Mouse (Mus musculus) B cell, adult 2 months (primary cell): ENCODE measurements around the gene Tas2r115.
"Not testable (repeated sequence)": the region's sequence is repeated elsewhere in the genome, so short reads cannot be mapped to it uniquely, and the experiment has no call there.

Experiments used
- DNase-seq, 2 experiments: peaks; one replicate each; pipeline ENCODE4 v3.0.0; 2022

Gene Tas2r115

DNA sequence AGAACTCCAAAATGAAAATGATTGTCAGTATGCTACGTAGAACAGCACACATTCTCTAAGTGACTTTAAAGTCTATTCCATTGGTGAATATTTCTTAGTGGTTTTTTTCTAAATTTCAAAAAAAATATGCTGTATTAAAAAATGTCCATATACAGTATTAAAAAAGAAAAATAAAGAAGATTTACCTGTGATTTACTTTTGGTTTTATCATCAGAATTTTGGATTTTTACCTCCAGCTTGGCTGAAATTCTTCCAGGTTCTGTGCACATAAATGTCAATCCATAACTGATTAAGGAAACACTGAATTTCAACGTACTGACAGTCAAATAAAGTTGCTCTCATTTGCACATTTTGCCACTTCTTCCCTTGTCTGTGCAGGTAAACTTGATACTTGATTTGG is at the start of gene Tas2r115:
Gene Tas2r115 (minus strand): TSS at position 101 of the 400 bp plus-strand sequence.
- no peak for DNase-seq

- no peak for DNase-seq
Observed at GRCm38 (mm10) chr6:132778062-132778461, 40.2 kb upstream of the Tas2r115 start, which contains the start of gene Tas2r136. Tas2r136 (minus strand) TSS chr6:132778162.

- DNase-seq: no peak
Observed at GRCm38 (mm10) chr6:132761831-132762230, 24.0 kb upstream of the Tas2r115 start, which contains the start of gene Tas2r102. Tas2r102 (plus strand) TSS chr6:132762131.

GRCm38 (mm10) chr6:132754430-132754829 is 16.6 kb upstream of the Tas2r115 start, which contains the start of gene Tas2r124:
Tas2r124 (plus strand) TSS chr6:132754730.
- no peak for DNase-seq

- DNase-seq: no peak
Observed at GRCm38 (mm10) chr6:132750206-132750605, 12.4 kb upstream of the Tas2r115 start.

- DNase-seq: no peak
Observed at GRCm38 (mm10) chr6:132711828-132712227, 26.0 kb downstream of the Tas2r115 start, which contains the start of gene Tas2r122. Tas2r122 (minus strand) TSS chr6:132711928.

GRCm38 (mm10) chr6:132700907-132701306 is 36.9 kb downstream of the Tas2r115 start, which contains the start of gene Tas2r121:
Tas2r121 (minus strand) TSS chr6:132701007.
- DNase-seq: no peak

DNA sequence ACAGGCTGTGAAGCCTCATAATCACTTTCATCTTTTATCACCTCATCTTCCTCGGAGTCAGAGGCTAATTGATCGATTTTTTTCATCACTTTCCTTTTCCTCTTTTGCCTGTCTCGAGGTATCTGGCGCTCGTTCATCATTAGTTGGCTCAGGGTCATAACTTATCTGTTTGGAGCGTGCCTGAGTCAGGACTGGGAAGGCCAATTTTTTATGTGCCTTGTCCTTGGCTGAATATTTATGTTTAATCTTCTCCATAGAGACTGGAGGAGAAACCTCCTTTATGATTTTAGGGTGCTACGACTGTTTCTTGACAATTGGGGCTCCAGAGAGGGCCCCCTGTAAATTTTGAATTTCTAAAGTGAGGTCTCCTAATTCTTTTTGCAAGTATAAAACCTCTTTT is 46.2 kb downstream of the Tas2r115 start:
- not testable (repeated sequence) for DNase-seq
